Mouse (Mus musculus) frontal cortex, postnatal 36 days (tissue): ENCODE results near the gene Hebp1.

ENCODE experiments used
- DNase-seq, 2 experiments: peaks; one replicate each; pipeline ENCODE4 v3.0.0; 2022; ENCODE audit warnings: low spot score in 2 of 2

Hebp1 gene

GRCm38 (mm10) chr6:135162311-135162710 is 35.5 kb downstream of the Hebp1 start:
- DNase-seq: no peak

DNA sequence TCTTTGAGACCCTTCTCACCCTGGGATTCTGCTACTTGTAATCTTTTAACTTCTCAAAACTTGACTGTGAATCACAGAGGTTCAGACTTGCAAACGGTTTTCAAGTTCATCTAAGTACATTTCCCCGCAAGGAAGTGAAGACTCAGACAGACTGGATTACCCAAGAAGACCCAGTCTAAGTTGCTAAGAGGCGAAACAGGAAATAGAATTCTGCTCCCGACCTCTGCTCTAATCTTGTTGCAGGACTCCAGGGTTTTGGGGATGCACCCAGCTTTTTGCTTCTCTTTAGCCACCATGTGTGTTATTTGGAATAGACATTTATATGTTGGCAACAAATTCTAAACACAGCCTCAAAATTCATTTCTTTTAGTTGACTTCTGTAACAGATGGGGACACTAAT is 36.5 kb downstream of the Hebp1 start:
- no peak for DNase-seq

DNA sequence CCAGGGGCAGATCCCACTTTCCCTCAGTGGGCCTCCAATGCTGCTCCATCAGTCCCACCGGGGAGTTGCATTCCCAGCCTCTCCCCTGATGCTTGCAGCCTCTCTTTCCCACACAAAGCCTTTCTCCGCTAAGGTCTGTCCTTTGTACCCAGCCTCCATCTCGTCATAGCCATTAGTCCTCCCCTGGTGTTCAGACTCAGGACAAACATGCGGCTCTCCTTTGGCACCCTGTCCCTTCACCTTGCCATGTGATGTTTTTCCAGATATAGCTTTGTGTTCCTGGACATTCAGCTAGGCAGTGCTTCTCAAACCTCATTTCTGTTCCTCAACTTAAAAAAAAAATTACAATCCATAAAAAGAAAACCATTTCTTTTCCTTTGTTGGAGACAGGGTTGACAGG is 39.3 kb downstream of the Hebp1 start:
- no peak for DNase-seq

- DNase-seq: no peak
Measured at GRCm38 (mm10) chr6:135157496-135157895, 40.3 kb downstream of the Hebp1 start.

DNA sequence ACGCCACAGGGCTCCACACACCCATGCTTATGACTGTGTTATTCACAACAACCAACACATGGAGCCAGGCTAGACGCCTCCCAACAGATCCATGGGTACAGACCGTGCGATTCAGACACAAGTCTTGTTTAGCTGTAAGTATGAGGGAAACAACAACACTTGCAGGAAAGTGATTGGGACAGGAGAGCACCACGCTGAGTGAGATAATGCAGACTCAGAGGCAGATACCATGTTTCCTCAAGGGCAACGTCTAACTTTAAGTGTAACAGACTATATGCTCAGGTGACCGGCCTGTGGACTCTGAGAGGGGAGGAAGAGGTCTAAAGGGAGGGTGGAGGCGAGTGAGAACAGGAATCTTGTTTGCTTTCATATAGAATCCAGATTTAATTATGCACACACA is 41.2 kb downstream of the Hebp1 start:
- no peak for DNase-seq

GRCm38 (mm10) chr6:135153719-135154118 is 44.1 kb downstream of the Hebp1 start:
- DNase-seq: peak in 1 of 2 experiments; percentile 51

DNA sequence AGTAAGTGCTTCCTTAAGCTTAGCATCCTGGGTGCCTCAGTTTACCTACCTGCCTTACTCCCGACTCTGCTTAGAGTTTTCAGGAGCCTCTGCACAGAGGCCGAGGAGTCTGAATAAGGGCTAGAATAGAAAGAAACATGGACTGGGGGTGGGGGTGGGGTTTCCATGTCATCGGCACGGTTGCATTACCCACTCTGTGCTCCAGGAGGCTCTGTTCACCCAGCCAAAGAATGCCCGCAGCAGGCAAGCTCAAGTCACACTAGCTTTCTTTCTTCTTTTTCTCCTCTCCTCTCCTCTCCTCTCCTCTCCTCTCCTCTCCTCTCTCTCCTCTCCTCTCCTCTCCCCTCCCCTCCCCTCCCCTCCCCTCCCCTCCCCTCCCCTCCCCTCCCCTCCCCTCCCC is 47.5 kb downstream of the Hebp1 start:
- no peak for DNase-seq

DNA sequence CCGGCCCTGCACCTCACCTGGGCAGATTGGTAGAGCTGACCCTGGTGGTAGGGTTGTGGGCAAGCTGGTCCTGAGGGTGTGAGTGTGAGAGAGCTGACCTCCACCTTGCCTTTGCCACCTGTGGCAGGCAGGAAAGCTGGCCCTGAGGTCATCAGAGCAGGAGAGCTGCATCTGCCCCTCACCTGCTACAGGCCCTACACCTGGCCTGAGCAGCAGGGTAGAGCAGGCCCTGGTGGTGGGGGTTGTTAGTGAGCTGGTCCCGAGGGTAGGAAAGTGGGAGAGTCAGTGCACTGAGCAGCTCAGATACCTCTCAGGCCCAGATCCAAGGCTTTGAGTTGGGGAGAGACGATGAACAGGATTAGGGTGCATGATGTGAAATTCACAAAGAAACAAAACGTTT is 48.1 kb downstream of the Hebp1 start:
- no peak for DNase-seq

DNA sequence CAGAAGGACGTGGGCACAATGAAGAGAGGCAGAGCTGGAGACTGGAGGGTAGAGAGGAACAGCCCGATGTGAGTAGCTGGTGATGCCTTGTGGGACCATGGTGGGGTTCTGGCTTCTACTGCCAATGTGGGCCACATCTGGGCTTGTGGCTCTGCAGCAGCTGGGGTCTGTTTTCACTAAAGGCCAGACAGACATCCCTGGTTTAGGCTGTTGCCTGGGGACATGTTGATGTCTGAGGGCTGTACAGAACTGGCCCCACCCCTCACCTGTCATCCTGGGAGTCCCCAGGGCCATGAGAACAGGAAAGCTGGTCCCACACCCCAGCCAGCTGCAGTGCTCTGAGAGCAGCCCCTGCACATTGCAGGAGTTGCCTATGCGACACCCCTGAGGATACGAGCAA is 48.6 kb downstream of the Hebp1 start:
- no peak for DNase-seq

- DNase-seq: no peak
Measured at GRCm38 (mm10) chr6:135148506-135148905, 49.3 kb downstream of the Hebp1 start.

GRCm38 (mm10) chr6:135145976-135146375 is 51.8 kb downstream of the Hebp1 start:
- no peak for DNase-seq

- DNase-seq: peak; percentile 20 to 45
Measured at GRCm38 (mm10) chr6:135144516-135144915, 53.3 kb downstream of the Hebp1 start.

DNA sequence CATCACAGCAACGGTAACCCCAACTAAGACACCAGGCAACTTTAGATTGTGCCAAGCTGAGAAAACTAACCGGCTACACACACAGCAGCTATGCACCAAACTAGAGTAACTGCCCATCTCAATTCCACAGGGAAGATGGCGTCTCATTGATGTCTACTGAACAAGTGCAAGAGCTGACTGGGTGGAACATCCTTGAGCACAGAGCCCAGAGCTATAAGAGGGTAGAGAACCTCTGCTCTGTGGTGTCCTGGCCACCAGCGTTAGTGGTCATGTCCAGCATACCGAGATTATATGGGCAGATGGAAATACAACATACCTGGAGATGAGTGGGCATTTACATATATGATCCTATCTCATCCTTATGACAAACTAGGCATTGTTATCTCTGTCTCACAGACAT is 54.7 kb downstream of the Hebp1 start:
- no peak for DNase-seq

GRCm38 (mm10) chr6:135141451-135142147 is 56.2 kb downstream of the Hebp1 start:
- peak; percentile 33 to 45 for DNase-seq

DNA sequence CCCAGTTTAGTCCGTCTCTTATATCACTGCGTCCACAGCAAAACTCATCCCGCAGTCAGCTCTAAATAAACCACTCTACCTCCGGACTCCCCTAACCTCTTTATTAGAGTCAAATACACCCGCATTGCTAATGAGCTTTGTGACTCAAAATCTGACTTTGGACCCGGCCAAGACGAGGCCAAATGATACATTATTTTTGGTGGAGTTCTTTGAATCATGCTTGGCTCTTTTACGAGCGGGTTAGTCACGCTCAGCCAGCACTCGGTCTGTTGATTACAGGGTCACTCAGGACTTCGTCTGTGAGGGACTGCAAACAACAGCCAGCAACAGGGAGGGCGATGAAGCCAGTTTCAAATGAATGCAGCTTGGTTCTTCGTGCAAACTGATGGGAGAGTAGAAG is 59.1 kb downstream of the Hebp1 start:
- DNase-seq: no peak

GRCm38 (mm10) chr6:135138207-135138606 is 59.6 kb downstream of the Hebp1 start:
- DNase-seq: no peak

- DNase-seq: no peak
Measured at GRCm38 (mm10) chr6:135137736-135138135, 60.1 kb downstream of the Hebp1 start.

GRCm38 (mm10) chr6:135136439-135137161 is 61.2 kb downstream of the Hebp1 start:
- no peak for DNase-seq

DNA sequence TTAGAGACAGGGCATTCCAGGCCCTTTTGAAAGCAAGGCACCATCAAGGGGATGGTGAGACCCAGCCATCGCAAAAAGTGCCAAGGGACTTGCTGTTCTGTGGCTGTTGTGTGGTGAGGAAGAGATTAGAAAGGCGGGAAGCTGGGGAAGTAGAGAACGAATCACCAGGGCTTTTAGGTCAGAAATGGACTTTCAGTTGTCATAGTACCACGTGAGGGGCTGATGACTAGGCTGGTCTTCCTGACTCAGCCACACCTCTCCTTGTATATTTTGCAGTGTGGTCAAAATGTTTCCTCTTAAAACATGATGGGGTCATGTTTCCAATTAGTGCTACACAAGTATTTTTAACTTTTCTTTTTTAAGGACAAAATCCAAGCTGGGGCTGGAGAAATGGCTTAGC is 62.1 kb downstream of the Hebp1 start:
- DNase-seq: no peak

GRCm38 (mm10) chr6:135133486-135133885 is 64.3 kb downstream of the Hebp1 start:
- peak; percentile 46 to 63 for DNase-seq

GRCm38 (mm10) chr6:135133086-135133485 is 64.7 kb downstream of the Hebp1 start:
- DNase-seq: no peak

DNA sequence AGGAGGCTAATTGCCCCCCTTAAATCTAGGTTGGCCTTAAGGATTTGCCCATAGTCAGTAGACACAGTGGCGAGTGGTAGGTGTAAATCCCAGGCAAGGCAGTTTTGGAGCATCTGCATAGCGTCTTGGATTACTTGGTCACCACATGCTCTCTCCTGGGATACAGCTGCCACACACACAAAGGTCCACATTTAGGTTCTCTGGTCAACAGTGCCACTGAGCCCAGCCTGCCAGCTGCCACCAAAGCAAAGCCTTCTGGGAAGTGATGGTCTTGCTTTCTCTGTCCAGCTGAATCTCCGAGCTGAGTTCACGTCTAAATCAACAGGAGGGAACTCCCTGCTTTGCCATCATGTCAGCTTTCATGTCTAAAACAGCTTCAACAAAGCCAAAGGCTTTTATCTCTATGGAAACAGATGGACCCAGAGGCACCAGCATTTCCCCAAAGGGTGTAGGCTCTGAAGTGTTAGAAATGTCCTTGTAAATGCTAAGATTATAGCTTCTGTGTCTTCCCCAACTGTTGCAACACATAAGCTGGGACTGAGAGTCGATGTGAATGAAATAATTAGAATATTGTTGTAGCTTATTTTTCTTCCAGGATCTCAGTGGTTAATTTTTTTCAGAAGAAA is 73.0 kb downstream of the Hebp1 start:
- no peak for DNase-seq

DNA sequence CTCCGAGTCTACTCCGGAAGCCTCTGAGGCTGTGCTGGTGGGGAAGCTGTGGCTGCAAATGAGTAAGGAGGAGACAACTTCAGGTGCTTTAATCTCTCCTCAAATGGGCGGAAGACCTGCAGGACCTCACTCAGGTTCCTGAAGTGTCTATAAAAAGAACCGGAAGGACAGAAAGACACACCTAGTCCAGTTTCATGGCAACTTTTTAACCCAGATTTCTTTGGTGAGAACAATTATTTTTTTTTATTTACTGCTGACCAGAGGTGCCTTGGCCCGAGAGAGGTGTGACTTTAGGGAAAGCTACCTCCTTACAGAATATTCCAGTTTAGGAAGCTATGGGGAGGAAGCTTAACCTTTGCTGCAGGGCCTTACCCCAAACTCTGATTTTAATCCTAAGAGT is 79.6 kb downstream of the Hebp1 start, which contains the start of gene Gprc5d:
Gene Gprc5d, minus strand, starts transcription at position 101 of the 400 bp plus-strand sequence.
- DNase-seq: no peak
